Mouse (Mus musculus) frontal cortex, adult (tissue): ENCODE measurements around the gene Ppp1r27.
"Not testable (repeated sequence)": the region's sequence is repeated elsewhere in the genome, so short reads cannot be mapped to it uniquely, and the experiment has no call there.

Source experiments
- ATAC-seq: cut with Nextera tagmentation; 2 replicates; pipeline ENCODE4 v1.9.2; 2017; ENCODE audit warnings: mild to moderate bottlenecking, moderate library complexity, mixed read lengths; ENCODE audit not compliant: low TSS enrichment

Gene Ppp1r27

DNA sequence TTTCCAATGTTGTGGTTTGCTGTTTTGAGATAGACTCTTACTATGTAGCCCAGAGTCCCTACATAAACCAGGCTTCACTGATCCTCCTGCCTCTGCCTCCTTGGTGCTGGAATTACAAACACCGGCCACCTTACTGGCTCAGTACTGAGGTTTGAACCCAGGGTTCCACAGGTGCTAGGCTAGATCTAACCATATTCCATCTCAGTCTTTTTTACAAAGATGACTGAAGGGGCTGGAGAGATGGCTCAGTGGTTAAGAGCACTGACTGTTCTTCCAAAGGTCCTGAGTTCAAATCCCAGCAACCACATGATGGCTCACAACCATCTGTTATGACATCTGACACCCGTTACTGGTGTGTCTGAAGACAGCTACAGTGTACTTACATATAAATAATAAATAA lies 36.7 kb downstream of the Ppp1r27 start:
- not testable (repeated sequence) for ATAC-seq

DNA sequence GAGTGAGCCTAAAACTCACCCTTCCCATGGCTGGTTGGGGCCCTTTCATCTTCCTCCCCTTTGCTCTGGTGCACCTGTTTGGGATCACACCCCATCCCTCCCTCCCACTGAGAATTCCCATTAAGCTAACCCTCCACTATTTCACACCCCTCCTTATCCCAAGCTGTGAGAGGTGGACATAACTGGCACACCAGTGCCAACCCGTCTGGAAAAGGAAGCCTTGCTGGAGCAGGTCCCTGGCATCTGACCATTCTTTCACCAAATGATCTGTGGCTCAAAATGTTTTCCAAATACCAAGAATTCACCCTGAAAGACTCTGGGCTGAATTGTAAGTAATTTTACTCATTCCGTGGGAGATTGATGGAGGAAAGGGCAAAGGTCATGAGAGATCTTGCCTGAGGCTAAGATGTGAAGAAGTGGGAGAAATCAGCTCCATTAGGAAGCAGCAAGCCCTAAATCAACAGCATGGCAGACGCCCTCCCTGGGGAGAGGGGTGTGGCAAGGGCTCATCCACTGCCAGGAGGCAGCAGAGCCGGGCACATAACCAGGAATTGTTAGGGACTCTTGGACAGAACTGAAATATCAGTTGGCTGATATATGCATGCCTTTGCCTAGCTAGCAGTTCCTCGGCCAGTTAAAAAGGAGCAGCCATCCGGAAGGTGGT lies 38.0 kb downstream of the Ppp1r27 start:
- ATAC-seq: no peak

DNA sequence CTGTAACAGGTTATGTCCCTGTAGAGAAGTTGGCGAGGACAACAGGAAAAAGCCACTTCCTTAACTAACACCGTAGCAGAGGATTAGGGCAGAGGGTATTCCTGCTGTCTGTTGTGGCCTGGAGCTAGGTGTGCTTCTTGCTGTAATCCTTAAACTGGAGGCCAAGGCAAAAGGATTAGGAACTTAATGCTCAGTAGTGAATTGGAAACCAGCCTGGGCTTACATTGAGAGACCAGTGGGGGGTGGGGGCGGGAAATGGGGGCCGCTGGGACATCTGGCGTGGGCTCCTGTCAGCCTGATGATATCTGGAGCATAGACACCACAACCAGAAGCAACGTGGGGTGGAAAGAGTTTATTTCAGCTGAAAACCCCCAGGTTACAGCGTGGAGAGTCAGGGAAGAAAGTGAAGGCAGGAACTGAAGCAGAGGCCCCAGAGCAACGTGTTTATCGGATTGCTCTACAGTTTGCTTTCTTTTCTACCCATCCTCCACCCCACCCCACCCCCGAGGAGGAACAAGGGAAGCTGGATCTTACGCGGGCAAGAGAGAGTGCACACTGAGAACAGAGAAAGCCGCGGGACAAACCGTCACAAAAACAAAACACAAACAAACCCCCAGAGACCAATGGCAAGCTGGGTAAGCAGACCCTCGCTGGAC lies 40.4 kb downstream of the Ppp1r27 start:
- no peak for ATAC-seq

DNA sequence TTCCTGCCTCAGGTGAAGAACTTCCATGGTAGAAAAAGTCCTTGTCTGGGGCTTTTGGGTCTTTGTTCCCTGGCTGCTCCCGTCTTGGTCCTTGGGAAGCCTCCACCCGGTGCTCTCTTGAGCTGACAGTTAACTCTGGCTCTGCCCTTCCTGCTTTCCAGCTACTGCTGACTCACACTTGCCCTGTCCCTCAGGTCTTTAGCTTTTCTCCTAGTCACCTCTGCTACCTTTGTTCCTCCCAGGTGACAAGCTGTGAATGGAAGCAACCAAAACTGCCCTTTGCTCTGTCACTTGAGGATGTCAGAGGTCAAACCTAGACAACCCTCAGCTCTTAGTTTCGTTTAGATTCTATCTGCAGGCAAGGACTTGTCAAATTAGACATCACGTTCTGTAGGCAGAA lies 41.0 kb downstream of the Ppp1r27 start:
- ATAC-seq: no peak

DNA sequence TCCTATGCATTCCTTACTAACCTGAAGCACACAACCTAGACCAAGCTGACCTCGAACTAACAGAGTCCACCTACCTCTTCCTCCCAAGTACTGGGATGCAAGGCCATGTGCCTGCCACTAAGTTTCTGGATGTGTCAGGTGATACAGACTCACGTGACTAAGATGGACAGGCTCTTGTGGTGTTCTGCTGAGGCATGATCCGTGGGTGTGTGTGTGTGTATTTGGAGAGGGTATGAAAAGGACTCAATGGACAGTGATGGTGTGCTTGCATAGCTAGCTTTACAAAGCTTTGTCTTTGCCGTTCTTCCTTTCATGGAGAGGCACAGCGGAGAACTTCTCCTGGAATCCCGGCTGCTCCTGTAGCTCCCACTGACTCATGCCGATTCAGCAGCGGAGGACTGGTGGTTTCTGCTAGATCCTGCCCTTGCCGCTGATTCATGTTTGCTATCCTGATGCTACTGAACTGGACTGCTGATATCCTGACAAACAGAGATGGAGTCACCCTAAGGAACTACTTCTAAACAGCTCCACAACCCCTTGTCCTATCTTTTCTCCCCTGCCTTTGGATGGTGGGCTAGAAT lies 42.6 kb downstream of the Ppp1r27 start:
- no peak for ATAC-seq

DNA sequence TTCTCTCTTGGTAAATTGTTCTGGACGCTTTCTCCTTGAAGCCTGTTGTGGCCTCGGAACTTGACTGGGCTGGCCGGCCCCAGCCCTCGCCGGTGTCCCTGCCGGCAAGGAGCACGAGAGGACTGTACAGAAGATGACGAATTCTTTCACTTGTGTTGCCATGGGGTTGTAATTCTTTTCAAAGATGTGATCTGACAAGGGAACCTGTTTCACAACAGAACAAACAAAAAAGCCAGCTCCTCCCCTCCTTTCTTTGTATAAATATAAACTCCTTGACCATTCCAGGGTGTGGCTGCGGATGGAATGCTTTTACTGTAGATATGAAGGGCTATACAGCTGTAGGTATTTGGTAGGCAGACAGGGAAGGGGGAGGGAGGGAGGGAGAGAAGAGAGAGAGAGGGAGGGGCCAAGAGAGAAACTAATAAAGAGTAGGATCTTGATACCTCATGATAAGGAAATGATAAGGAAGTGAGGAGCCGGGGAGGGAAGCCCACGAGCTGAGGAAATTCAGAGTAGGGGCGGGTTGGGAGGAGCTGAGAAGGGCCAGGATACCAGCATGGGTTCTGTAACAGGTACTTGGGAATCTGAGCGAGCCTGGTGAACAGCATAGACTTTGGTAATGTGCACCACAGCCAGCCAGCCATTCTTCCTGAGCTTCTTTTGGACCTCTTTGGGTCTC lies 43.2 kb downstream of the Ppp1r27 start:
- ATAC-seq: no peak

DNA sequence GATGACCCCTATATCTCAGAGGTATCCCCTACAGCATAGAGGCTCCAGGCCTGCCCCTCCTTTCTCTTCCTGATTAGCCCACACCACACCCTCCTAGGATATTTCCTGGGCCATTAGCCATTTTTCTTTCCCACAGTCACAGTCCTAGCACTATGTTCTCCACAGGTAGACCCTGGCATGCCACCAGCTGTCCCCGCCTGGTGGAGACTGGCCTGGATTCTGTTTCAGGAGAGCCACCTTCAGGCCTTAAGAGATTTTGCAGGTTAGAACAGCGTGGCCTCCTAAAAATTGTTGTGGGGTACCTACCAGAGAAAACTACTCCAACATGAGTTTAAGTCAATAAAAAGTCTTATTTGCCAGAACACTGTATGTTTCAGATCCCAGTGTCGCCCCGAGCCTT lies 44.0 kb downstream of the Ppp1r27 start:
- no peak for ATAC-seq

DNA sequence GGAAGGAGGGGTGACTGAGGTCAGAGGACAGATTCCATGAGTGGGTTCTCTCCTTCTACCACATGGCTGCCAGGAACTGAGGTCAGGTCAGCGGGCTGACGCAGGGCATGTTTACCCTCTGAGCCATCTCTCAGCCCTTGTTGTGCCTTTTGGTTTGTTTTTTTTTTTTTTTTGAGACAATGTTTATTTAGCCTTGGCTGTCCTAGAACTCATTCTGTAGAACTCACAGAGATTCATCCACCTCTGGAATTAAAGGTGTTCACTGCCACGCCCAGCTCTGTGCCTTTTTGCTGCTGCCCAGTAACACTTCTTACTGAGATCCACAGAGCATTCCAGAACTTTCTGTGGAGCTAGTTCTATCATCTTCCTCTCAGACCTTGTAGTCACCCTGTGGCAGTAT lies 45.3 kb downstream of the Ppp1r27 start:
- no peak for ATAC-seq

DNA sequence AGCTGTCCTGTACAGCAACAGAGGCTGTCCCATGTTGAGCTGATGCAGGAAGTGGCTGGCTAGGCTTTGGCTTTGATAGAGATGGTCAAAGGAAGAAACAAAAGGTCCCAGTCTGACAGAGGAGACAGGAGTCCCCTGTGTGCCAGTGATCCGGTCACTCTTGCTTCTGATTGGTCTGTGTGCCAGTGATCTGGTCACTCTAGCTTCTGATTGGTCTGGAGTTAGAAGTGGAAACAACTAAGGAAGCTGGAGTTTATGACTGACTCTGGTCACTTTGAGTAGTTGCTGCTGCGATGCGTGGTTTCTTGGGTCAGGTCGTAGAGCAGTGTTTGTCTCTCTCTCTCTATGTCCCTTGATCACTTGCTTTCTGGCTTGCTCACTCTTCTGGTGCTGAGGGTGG lies 49.2 kb downstream of the Ppp1r27 start:
- ATAC-seq: no peak

DNA sequence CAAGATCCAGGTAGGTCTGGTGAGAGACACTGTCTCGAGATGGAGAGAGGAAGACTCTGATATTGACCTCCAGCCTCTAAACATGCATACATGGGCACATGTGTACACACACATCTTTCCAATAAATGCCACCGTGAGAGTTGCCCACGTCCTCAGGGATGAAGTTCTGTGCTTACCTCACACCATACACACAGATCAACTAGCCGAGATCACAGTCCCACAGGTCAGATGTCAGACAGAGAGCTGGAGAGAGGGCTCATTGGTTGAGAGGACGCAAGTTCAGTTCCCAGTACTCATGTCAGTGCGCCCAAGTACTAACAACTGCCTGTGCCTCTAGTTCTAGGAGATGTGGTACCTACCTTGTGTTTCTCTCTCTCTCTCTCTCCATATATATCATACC lies 49.9 kb downstream of the Ppp1r27 start:
- ATAC-seq: no peak

DNA sequence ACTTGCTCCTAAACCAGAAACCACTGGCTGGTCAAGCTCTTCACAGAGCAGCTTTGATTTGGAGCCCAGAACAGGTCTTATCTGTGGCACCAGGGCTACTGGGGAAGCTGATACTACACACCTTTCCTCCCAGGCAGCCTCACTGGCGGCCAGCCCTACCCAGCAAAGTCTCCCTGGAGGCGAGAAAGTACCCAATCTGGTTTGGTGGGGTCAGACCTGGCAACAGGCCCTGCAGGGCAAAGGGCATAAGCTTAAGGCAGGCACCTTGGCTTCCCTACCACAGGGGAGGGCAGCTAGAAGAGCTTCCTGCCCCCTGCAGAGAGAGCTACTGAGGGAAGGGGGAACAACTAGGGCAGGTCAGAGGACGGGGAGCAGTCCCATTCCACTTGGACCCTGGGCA lies 50.6 kb downstream of the Ppp1r27 start:
- ATAC-seq: no peak
